Mouse (Mus musculus) kidney, postnatal 0 days (tissue): ENCODE data around the gene Rbm33. TPM values are rescaled to one million over a fixed set of nuclear protein-coding genes. Genes with fewer than 3 reads are reported as not detected.

ENCODE experiments used
- ATAC-seq: fragments of 200-750 bp; cut with Nextera tagmentation; replicated peaks from 2 replicates; pipeline ENCODE4 v1.8.0; 2017; ENCODE audit warnings: low read depth, moderate number of reproducible peaks, moderate TSS enrichment, moderate library complexity; ENCODE audit not compliant: low FRiP score
- DNase-seq: peaks from one replicate; pipeline ENCODE4 v3.0.0-alpha.2; 2016; ENCODE audit warnings: low spot score
- H3K27ac ChIP-seq: fragments of 300-500 bp; sonication (generic); 2 replicates; pipeline ENCODE4 v1.5.1; 2014; ENCODE audit warnings: mild to moderate bottlenecking
- H3K27me3 ChIP-seq: fragments of 300-500 bp; sonication (generic); 2 replicates; pipeline ENCODE4 v1.6.1; 2014; ENCODE audit warnings: low read length, mixed read lengths; ENCODE audit not compliant: insufficient read depth
- H3K36me3 ChIP-seq: fragments of 300-500 bp; sonication (generic); 2 replicates; pipeline ENCODE4 v1.6.1; 2014; ENCODE audit warnings: low read length, mixed read lengths; ENCODE audit not compliant: insufficient read depth
- H3K4me1 ChIP-seq: fragments of 300-500 bp; sonication (generic); replicated peaks from 2 replicates; pipeline ENCODE4 v1.6.1; 2014; ENCODE audit warnings: antibody characterized with exemption, low read length, mixed read lengths; ENCODE audit not compliant: insufficient read depth
- H3K4me2 ChIP-seq: fragments of 300-500 bp; sonication (generic); 2 replicates; pipeline ENCODE4 v1.6.1; 2014; ENCODE audit warnings: mild to moderate bottlenecking, low read length, moderate library complexity, mixed read lengths
- H3K4me3 ChIP-seq: fragments of 300-500 bp; sonication (generic); replicated peaks from 2 replicates; pipeline ENCODE4 v1.5.1; 2014; ENCODE audit warnings: low read depth, low read length
- H3K9ac ChIP-seq: fragments of 300-500 bp; sonication (generic); 2 replicates; pipeline ENCODE4 v1.6.1; 2014; ENCODE audit warnings: low read depth, low read length
- H3K9me3 ChIP-seq: fragments of 300-500 bp; sonication (generic); replicated peaks from 2 replicates; pipeline ENCODE4 v1.6.1; 2016; ENCODE audit warnings: low read length, inconsistent platforms, mixed read lengths
- CTCF ChIP-seq: IDR thresholded peaks from 2 replicates; pipeline ENCODE4 v1.5.1; 2016; ENCODE audit warnings: antibody characterized with exemption, low read depth, mild to moderate bottlenecking, moderate library complexity
- WGBS: fragments of 180-500 bp; shearing (Covaris S2); extraction: QIAGEN DNeasy Blood & Tissue Kit; methylation state at CpG from one replicate; pipeline ENCODE4 v1.1.7; 2014; 5-methylcytosine and 5-hydroxymethylcytosine counted together
- polyA plus RNA-seq: library from polyadenylated mRNA; unstranded; fragments of >200 nt; fragmentation: Nextera tagmentation; extraction: Ambion mirVana; gene quantifications from 2 replicates; pipeline ENCODE4 v1.2.1, GENCODE M21; 2015

The Rbm33 gene
- polyA plus RNA-seq, 1 experiment from 2014 or later: 8.1 TPM

DNA sequence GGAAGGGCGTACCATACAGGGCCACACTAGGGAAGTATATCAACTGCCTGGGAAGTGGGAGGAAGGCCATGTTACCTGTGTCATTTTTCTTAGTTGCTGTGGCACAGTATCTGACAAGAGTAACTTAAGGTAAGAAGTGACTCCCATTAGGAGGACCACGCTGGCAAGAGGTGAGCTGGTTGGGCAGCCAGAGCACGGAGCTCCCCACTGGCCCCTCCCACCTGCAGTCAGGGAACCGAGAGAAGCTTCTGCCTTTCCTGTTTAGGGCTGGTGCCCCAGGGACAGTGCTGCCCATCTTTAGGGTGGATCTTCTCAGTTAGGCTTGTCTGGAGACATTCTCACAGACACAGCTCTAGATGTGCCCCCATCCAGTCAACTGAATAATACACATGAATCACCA, 106.9 kb downstream of the Rbm33 start:
- DNase-seq: no peak
- Histone ChIP-seq H3K4me2 (no peak overlapping the region), H3K4me1 (no peaks in the 10 kb centered on the region), H3K9me3 (no peaks in the 10 kb centered on the region), H3K9ac (no peak overlapping the region), H3K4me3 (no peak overlapping the region), H3K27me3 (no peaks in the 10 kb centered on the region), H3K27ac (no peak overlapping the region), H3K36me3 (0 out of 2 replicates have a peak, but pooled peaks cover 5% of the 10 kb centered on the region)
- 0 out of 2 replicates have a peak, but pooled peaks have one; percentile 25 for ATAC-seq
- WGBS: 53% methylated on average over 4 of the region's 4 CpGs
- no peak for TF ChIP-seq CTCF

- Histone ChIP-seq H3K27ac (no peak overlapping the region), H3K36me3 (no peaks in the 10 kb centered on the region), H3K27me3 (no peaks in the 10 kb centered on the region), H3K9ac (no peak overlapping the region), H3K4me2 (no peak overlapping the region), H3K4me1 (no peaks in the 10 kb centered on the region), H3K9me3 (no peaks in the 10 kb centered on the region), H3K4me3 (no peak overlapping the region)
- WGBS: 89% methylated on average over 9 of the region's 9 CpGs
- no peak for TF ChIP-seq CTCF
- ATAC-seq: no peak
- DNase-seq: no peak
Observed at GRCm38 (mm10) chr5:28425926-28426325, 109.0 kb downstream of the Rbm33 start.

DNA sequence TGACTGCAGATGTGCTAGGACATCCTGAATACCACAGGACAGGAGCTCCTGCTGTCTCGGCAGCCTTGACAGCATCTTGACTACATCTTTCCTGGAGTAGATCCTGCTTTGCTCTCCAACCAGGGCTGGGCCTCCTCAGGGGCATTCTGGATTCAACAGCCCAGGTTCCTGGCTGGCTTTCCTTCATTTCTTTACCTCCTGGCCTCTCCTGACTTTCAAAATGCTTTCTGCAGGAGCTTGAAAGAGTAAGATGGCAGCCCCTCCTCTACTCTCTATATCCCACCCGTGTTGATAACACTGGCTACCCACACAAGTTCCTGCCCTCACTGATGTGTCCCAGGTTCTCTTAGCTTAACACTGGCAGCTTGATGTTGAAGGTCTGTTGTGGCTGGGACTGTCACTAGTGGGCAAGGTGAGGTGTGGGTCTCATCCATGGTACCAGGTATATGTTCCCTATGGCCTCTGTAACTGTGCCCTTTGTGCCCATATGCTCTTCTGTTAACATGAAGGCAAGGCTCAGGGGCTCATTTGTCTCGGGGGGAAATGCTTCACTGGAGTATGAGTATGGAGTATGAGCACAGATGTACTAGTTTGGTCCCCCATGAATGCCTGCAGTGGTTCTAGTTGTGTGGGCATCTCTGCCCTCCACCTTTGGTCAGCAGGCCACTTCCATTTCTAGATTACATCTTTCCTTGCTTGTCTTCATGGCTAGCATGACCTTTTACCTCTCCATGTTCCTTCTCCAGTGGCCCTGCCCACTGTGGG, 133.4 kb downstream of the Rbm33 start:
- H3K4me3 ChIP-seq: no peak overlapping the region
- WGBS: 54% methylated on average over 3 of the region's 3 CpGs
- ATAC-seq (no peak), DNase-seq (no peak)
- no peak overlapping the region for H3K27ac ChIP-seq
- no peak for TF ChIP-seq CTCF
- H3K36me3 ChIP-seq: no peaks in the 10 kb centered on the region
- H3K9ac ChIP-seq: no peak overlapping the region
- H3K9me3 ChIP-seq: no peaks in the 10 kb centered on the region
- H3K4me2 ChIP-seq: no peak overlapping the region
- no peaks in the 10 kb centered on the region for H3K4me1 ChIP-seq
- no peaks in the 10 kb centered on the region for H3K27me3 ChIP-seq

DNA sequence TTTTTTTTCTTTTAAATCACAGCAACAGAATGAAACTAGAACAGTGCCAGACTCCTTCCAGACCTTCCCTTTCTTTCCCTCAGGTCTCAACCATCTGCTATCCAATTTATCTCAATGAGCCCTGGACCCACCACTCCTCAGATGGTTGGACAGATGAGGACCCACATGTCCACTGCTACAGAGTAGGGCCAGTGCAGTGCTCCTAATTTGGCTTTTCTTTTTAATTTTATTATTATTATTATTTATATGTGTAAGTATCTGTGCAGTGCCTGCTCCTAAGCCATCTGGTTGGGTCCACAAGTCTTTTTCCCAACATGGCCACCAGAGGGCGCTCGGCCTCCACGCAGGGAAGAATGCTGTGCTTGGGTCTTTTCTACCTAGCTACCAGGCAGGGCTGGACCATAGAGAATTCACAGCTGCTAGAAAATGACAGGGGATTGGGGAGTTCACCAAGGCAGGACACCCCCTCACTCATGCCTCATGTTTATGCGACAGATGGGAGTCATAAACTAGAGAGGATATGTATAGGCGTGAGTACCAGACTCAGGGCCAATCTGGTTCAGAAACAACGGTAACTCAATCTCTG, 134.2 kb downstream of the Rbm33 start:
- peak; percentile 95 for TF ChIP-seq CTCF
- peak; percentile 72 for ATAC-seq
- 25% methylated on average over 6 of the region's 6 CpGs for WGBS

DNA sequence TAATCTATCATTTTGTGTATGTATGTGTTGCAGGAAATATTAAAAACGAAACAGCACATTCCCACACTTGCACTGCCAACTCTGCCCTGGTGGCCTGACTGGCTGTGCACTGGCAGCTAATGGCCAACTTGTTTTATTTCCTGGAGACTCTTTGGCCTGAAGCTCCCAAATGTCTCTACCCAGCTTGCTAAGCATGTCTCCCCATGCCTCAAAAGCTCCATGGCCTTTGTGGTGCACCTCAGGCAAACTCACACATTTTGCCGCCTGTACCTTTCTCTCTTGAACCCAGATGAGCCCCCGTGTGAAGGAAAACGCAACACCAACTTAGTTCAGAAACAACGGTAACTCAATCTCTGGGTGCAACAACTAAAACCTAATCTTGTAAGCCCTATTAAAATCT, 136.2 kb downstream of the Rbm33 start:
- no peak overlapping the region for H3K4me2 ChIP-seq
- no peak for DNase-seq
- H3K36me3 ChIP-seq: no peaks in the 10 kb centered on the region
- no peak overlapping the region for H3K4me3 ChIP-seq
- peaks cover 17% of the 10 kb centered on the region for H3K27me3 ChIP-seq
- no peak overlapping the region for H3K27ac ChIP-seq
- H3K9ac ChIP-seq: no peak overlapping the region
- WGBS: 79% methylated on average over 5 of the region's 5 CpGs
- ATAC-seq: no peak
- no peaks in the 10 kb centered on the region for H3K9me3 ChIP-seq
- no peak for TF ChIP-seq CTCF
- H3K4me1 ChIP-seq: peaks cover 4% of the 10 kb centered on the region

More for the DNA sequence above, 134.2 kb downstream of the Rbm33 start:
- peaks cover 8% of the 10 kb centered on the region for H3K27me3 ChIP-seq
- no peak overlapping the region for H3K4me2 ChIP-seq
- no peaks in the 10 kb centered on the region for H3K4me1 ChIP-seq
- H3K9ac ChIP-seq: no peak overlapping the region
- no peaks in the 10 kb centered on the region for H3K36me3 ChIP-seq
- no peaks in the 10 kb centered on the region for H3K9me3 ChIP-seq
- DNase-seq: peak; percentile 77
- no peak overlapping the region for H3K4me3 ChIP-seq
- H3K27ac ChIP-seq: no peak overlapping the region

GRCm38 (mm10) chr5:28453523-28453922, 136.6 kb downstream of the Rbm33 start:
- no peak for DNase-seq
- Histone ChIP-seq H3K27ac (no peak overlapping the region), H3K9ac (no peak overlapping the region), H3K4me2 (no peak overlapping the region), H3K4me1 (peaks cover 7% of the 10 kb centered on the region), H3K9me3 (no peaks in the 10 kb centered on the region), H3K4me3 (no peak overlapping the region), H3K27me3 (peaks cover 21% of the 10 kb centered on the region), H3K36me3 (no peaks in the 10 kb centered on the region)
- no peak for ATAC-seq
- no peak for TF ChIP-seq CTCF
- 36% methylated on average over 3 of the region's 3 CpGs for WGBS
